Mouse (Mus musculus): ENCODE data around the gene Ksr1.
"Not testable (repeated sequence)": the region's sequence is repeated elsewhere in the genome, so short reads cannot be mapped to it uniquely, and the experiment has no call there.

Gene Ksr1

DNA sequence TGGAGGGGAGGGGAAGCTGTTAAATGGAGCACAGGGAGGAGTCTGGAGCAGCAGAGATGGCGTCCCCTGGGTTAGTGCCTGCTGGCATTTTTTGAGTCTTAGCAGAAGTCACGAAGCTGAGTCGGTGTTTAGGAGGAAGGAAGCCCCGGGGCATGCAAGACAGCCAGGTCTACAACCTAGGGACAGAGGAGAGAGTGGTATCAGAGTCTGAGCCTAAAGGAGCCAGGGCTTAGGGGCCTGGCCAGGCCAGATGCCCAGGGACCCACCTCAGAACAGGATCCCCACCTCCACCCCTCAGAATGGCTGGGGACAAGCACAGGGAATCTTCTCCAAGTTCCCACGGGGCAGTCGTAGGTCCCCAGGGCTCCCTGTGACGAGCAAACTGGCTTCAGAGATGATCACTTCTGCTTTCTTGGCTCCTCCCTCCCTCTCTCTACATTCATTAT, 129.0 kb downstream of the Ksr1 start:
- DNase-seq (ENCODE audit: extremely low read depth, insufficient read length, low spot score) = no peak

DNA sequence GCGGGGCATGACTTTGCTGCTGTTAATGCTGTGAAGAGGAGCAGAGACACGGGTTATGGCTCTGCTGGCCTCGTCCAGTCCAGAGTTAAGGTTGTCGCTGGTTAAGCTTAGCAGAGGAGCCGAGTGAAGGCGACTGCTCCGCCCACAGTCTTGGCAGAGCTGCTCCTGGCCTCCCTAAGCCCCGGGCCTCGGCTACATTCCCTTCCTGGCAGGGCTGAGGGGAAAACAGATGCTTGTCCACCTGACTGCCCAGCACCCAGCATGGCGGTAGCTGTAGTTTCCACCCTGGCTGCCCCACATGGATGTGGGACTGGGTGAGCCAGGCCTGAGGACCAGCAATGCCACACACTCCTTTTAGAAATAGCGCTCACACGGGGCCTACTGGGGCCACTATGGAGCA, 130.0 kb downstream of the Ksr1 start:
- DNase-seq (ENCODE audit: extremely low read depth, insufficient read length, low spot score) = no peak

GRCm38 (mm10) chr11:79015660-79016215, 130.5 kb downstream of the Ksr1 start:
- no peak for DNase-seq (ENCODE audit: extremely low read depth, insufficient read length, low spot score)

GRCm38 (mm10) chr11:79014602-79015325, 131.4 kb downstream of the Ksr1 start:
- DNase-seq (ENCODE audit: extremely low read depth, insufficient read length, low spot score) = no peak

GRCm38 (mm10) chr11:79013806-79014205, 132.4 kb downstream of the Ksr1 start:
- DNase-seq (ENCODE audit: extremely low read depth, insufficient read length, low spot score) = no peak

- no peak for DNase-seq (ENCODE audit: extremely low read depth, insufficient read length, low spot score)
Observed at GRCm38 (mm10) chr11:79013056-79013455, 133.2 kb downstream of the Ksr1 start.

DNA sequence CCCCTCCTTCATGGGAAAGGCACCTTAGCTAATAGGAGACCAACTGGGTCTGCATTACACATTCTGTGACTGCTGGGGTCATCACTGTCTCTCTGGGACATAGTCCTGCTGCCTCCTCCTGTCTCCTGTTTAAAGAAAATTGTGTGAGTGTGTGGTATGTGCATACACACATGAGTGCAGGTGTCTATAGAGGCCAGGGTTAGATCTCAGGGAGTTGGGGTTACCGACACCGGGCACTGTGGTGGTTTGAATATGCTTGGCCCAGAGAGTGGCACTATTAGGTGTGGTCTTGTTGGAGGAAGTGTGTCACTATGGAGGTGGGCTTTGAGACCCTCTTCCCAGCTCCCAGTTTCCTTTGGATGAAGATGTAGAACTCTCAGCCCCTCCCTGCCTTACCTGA, 133.7 kb downstream of the Ksr1 start:
- no peak for DNase-seq (ENCODE audit: extremely low read depth, insufficient read length, low spot score)

GRCm38 (mm10) chr11:79008891-79009290, 137.3 kb downstream of the Ksr1 start:
- DNase-seq (ENCODE audit: extremely low read depth, insufficient read length, low spot score) = no peak

- no peak for DNase-seq (ENCODE audit: extremely low read depth, insufficient read length, low spot score)
Observed at GRCm38 (mm10) chr11:79008007-79008775, 138.0 kb downstream of the Ksr1 start.

DNA sequence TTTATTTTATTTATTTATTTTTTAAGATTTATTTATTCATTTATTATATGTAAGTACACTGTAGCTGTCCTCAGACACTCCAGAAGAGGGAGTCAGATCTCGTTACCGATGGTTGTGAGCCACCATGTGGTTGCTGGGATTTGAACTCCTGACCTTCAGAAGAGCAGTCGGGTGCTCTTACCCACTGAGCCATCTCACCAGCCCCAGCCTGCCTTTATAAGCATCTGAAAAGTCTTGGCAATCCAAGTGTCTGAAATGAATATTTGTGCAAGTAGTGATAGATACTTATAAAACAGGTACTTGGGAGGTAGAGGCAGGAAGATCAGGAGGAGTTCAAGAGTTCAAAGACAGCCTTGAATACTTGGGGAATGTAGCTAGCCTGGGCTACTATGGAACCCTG, 138.9 kb downstream of the Ksr1 start:
- not testable (repeated sequence) for DNase-seq (ENCODE audit: extremely low read depth, insufficient read length, low spot score)

GRCm38 (mm10) chr11:79006417-79006816, 139.8 kb downstream of the Ksr1 start:
- DNase-seq (ENCODE audit: extremely low read depth, insufficient read length, low spot score) = no peak

DNA sequence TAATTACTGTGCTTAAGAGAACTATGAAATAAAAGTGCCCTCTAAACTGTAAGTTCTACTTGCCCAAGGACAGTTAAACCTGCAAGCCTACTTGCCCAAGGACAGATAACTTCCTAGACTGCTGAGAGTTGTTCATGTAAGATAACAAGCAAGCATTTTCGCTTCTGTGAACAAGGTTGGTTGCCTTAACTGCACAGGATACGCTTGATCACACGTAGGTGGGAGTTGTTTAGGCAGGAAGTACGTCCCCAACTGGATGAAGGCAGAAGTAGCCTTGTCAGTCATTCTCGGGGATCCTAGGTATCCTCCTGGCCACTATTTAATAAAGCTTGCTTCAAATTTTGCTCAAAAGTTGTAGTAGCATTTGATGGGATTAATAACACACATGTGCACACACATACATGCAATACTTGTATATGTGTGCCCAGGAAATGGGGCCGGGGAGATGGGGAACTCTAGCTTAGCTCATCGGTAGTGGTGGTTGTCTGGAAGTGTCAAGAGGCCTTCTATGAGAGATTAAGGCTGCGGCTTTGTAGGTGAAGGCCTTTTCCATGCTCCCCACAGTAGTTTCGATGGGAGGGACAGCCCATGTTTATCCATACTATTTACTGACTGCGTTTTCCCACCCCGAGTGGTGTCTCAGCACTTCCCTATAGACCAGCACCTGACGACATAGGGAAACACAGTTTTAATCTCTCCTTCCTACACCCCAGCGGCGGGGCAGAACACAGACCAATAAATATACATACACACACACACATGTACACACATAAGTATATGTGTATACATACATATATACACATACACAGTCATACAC, 140.4 kb downstream of the Ksr1 start:
- DNase-seq (ENCODE audit: extremely low read depth, insufficient read length, low spot score) = no peak

GRCm38 (mm10) chr11:79003769-79004638, 142.2 kb downstream of the Ksr1 start:
- DNase-seq (ENCODE audit: extremely low read depth, insufficient read length, low spot score) = no peak

DNA sequence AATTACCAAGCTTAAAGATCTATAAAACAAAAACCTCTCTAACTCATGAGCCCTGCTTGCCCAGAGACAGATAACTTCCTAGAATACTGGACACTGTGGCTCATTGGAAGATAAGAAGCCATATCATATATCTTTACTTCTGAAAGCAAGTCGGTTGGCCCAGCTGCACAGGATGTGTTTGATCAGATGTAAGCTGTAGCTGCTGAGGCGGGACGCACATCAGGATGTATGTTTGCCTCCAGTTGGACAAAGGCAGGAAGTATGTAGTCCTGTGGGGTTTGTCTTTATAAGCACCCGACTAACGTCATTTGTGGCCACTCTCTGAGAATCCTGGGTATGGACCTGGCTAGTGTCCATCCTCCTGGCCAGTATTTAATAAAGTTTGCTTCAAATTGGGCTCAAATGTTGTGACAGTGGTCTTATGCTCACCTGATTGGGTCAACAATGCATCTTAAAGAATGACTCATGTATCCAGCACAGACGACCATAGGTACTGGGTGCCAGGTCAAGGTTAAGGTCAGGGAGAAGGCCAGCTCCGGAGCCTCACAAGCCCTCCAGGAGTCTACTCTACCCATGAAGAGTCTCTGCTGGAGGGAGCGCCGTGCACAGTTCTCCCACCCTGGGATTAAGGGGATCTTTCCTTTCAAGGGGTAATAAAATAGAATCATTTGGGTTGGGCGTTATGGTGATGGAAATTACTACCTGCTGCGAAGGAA, 143.0 kb downstream of the Ksr1 start:
- no peak for DNase-seq (ENCODE audit: extremely low read depth, insufficient read length, low spot score)

- DNase-seq (ENCODE audit: extremely low read depth, insufficient read length, low spot score) = no peak
Observed at GRCm38 (mm10) chr11:79002551-79002951, 143.7 kb downstream of the Ksr1 start.

DNA sequence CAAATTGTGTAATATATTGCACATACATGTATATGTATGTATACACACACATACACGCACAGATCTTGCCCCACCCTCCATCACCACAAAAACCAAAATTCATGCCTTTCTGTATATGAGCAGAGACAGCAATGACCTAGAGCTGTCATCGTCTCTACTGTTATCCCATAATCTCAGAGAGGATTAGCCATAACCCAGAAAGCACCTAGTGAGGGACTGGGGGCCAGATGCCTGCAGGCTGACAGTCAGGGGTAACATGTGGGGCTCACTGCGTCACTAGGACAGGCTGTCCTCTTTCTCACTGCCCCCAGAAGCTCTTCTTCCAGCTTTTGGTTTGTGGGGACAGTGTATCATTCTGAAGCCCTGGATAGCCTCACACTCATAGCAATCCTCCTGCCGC, 144.3 kb downstream of the Ksr1 start:
- DNase-seq (ENCODE audit: extremely low read depth, insufficient read length, low spot score) = no peak

GRCm38 (mm10) chr11:78999118-78999517, 147.1 kb downstream of the Ksr1 start:
- DNase-seq (ENCODE audit: extremely low read depth, insufficient read length, low spot score) = no peak

DNA sequence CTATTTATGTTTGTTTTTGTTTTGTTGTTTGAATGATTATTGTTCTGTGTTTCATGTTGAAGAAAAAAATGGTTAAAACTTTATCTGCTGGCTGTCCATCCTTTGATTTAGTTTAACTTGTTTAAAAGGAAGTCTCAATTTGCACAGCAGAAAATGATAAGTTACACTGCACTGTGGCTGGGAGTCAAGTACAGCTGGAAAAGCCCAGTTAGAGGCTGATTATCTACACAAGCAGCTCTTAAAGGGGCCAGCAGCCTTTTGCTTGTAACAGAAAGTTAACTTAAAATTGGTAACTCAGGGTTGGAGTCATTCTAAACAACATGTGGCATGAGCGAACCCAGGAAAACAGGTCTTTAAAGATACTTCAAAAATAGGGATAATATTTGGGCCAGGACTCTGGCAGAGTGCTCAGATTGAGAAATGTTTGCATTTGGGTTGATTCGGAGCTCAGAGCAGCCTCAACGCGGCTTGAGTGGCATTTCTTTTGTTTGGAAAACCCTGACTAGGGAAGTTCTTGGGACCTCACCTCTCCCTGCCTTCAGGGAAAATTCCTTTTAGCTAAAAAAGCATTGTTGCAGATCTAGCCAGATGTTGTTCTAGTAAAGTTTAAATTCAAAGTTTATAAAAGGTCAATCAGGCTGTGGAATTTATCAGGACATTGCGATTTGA, 155.2 kb downstream of the Ksr1 start:
- not testable (repeated sequence) for DNase-seq (ENCODE audit: extremely low read depth, insufficient read length, low spot score)

- no peak for DNase-seq (ENCODE audit: extremely low read depth, insufficient read length, low spot score)
Observed at GRCm38 (mm10) chr11:78990096-78990495, 156.1 kb downstream of the Ksr1 start.

Data from 3134 (cell line).